Mouse (Mus musculus): Measurements from ENCODE around the gene Syt5.
"Not testable (repeated sequence)": the region's sequence is repeated elsewhere in the genome, so short reads cannot be mapped to it uniquely, and the experiment has no call there.

The Syt5 gene

GRCm38 (mm10) chr7:4547221-4547641 lies at the start of gene Syt5:
Gene Syt5, minus strand, starts transcription at chr7:4547541.
- DNase-seq (ENCODE audit: low read depth, low spot score), result peak; percentile 38

- DNase-seq (ENCODE audit: low read depth, low spot score), result not testable (repeated sequence)
Measured at GRCm38 (mm10) chr7:4597046-4597445, 49.7 kb upstream of the Syt5 start.

GRCm38 (mm10) chr7:4581481-4581880 lies 34.1 kb upstream of the Syt5 start:
- DNase-seq (ENCODE audit: low read depth, low spot score), result not testable (repeated sequence)

- DNase-seq (ENCODE audit: low read depth, low spot score), result not testable (repeated sequence)
Measured at GRCm38 (mm10) chr7:4572361-4572760, 25.0 kb upstream of the Syt5 start.

- no peak for DNase-seq (ENCODE audit: low read depth, low spot score)
Measured at GRCm38 (mm10) chr7:4562660-4563059, 15.3 kb upstream of the Syt5 start.

- DNase-seq (ENCODE audit: low read depth, low spot score), result no peak
Measured at GRCm38 (mm10) chr7:4557167-4557560, 9.8 kb upstream of the Syt5 start.

- peak; percentile 87 for DNase-seq (ENCODE audit: low read depth, low spot score)
Measured at GRCm38 (mm10) chr7:4556256-4557166, 9.2 kb upstream of the Syt5 start.

- peak; percentile 55 for DNase-seq (ENCODE audit: low read depth, low spot score)
Measured at GRCm38 (mm10) chr7:4546591-4547131, 680 bp downstream of the Syt5 start.

- no peak for DNase-seq (ENCODE audit: low read depth, low spot score)
Measured at GRCm38 (mm10) chr7:4546050-4546449, 1.3 kb downstream of the Syt5 start.

GRCm38 (mm10) chr7:4542013-4542412 lies 5.3 kb downstream of the Syt5 start:
- no peak for DNase-seq (ENCODE audit: low read depth, low spot score)

GRCm38 (mm10) chr7:4541344-4541743 lies 6.0 kb downstream of the Syt5 start:
- DNase-seq (ENCODE audit: low read depth, low spot score), result no peak

- no peak for DNase-seq (ENCODE audit: low read depth, low spot score)
Measured at GRCm38 (mm10) chr7:4539019-4539418, 8.3 kb downstream of the Syt5 start.

GRCm38 (mm10) chr7:4537181-4537580 lies 10.2 kb downstream of the Syt5 start:
- no peak for DNase-seq (ENCODE audit: low read depth, low spot score)

GRCm38 (mm10) chr7:4536369-4536768 lies 11.0 kb downstream of the Syt5 start:
- DNase-seq (ENCODE audit: low read depth, low spot score), result no peak

GRCm38 (mm10) chr7:4532005-4532729 lies 15.2 kb downstream of the Syt5 start, which contains the start of gene Dnaaf3:
Gene Dnaaf3, minus strand, starts transcription at chr7:4532453.
- no peak for DNase-seq (ENCODE audit: low read depth, low spot score)

GRCm38 (mm10) chr7:4530166-4530565 lies 17.2 kb downstream of the Syt5 start:
- DNase-seq (ENCODE audit: low read depth, low spot score), result not testable (repeated sequence)

GRCm38 (mm10) chr7:4527302-4527689 lies 20.0 kb downstream of the Syt5 start:
- DNase-seq (ENCODE audit: low read depth, low spot score), result no peak

- DNase-seq (ENCODE audit: low read depth, low spot score), result peak; percentile 90
Measured at GRCm38 (mm10) chr7:4526341-4527301, 20.7 kb downstream of the Syt5 start.

- peak; percentile 81 for DNase-seq (ENCODE audit: low read depth, low spot score)
Measured at GRCm38 (mm10) chr7:4524212-4524922, 23.0 kb downstream of the Syt5 start, which contains the start of gene Tnni3. Gene Tnni3, minus strand, starts transcription at chr7:4524229.

All from CD4-positive helper T cell, adult 2 months (primary cell).